ENCODE assay signal across 15 mouse cellular contexts in the genomic region with DNA sequence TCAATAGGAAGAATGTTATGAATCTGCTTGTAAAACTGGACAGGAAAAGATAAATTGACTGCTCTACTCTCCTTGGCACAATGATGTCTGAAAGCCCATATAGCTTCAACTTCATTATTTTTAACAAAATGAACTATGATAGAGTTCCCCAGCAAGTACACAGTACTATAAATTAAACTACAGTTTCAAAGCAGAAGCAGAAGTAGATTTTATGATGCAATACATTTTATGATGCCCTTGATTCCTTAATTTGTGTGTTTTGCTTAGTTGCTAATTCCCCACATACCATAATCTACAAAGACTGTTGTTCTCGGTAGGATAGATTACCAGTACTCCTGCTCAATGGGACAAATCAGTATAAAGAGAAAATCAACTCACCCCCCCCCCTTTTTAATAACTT.
"Had no signal": no experiment of that assay in that cellular context is flagged by ENCODE, and none has a peak within 500 bp of the region (broad histone marks: within the 10 kb centered on the region; RNA-seq: fewer than 3 reads in every experiment).

No protein-coding gene starts in this region.

- ATAC-seq: midbrain, embryonic 15.5 days had no signal

- H3K27ac ChIP-seq: liver, embryonic 14.5 days; midbrain, embryonic 10.5 days; midbrain, embryonic 12.5 days; midbrain, embryonic 15.5 days; neural tube, embryonic 12.5 days had no signal

- DNase-seq: lung, adult 18-20 months; lung, embryonic 14.5 days; lung, postnatal 10 days; lung, postnatal 4 days; right cerebral cortex, postnatal 14 days; right cerebral cortex, postnatal 4 days; spleen, adult 18-20 months; thymus, adult 18-20 months; thymus, postnatal 25 days; thymus, postnatal 4 days had no signal

- H3K4me2 ChIP-seq: lung, embryonic 14.5 days; midbrain, embryonic 12.5 days; midbrain, embryonic 15.5 days; neural tube, embryonic 12.5 days had no signal

- H3K27me3 ChIP-seq: midbrain, embryonic 12.5 days; midbrain, embryonic 15.5 days; neural tube, embryonic 12.5 days had no signal

- H3K4me1 ChIP-seq: midbrain, embryonic 10.5 days; midbrain, embryonic 12.5 days; midbrain, embryonic 15.5 days; neural tube, embryonic 12.5 days had no signal

- H3K4me3 ChIP-seq: midbrain, embryonic 10.5 days; midbrain, embryonic 12.5 days; midbrain, embryonic 15.5 days; neural tube, embryonic 12.5 days had no signal

- H3K36me3 ChIP-seq: midbrain, embryonic 12.5 days; midbrain, embryonic 15.5 days; neural tube, embryonic 12.5 days had no signal

- H3K9ac ChIP-seq: liver, embryonic 14.5 days; lung, embryonic 14.5 days; midbrain, embryonic 12.5 days; midbrain, embryonic 15.5 days; neural tube, embryonic 12.5 days had no signal

- H3K9me3 ChIP-seq: midbrain, embryonic 10.5 days; midbrain, embryonic 12.5 days; midbrain, embryonic 15.5 days; neural tube, embryonic 12.5 days had no signal
